Mouse (Mus musculus) kidney, adult 18-20 months (tissue): ENCODE results near the gene Hipk1.
"Not testable (repeated sequence)": the region's sequence is repeated elsewhere in the genome, so short reads cannot be mapped to it uniquely, and the experiment has no call there.

Source experiments
- DNase-seq: peaks from one replicate; pipeline ENCODE4 v3.0.0; 2021

Hipk1 gene

GRCm38 (mm10) chr3:103791230-103792110 lies at the start of gene Hipk1:
Gene Hipk1 (minus strand): TSS chr3:103791563.
- DNase-seq = peak; percentile 94

- not testable (repeated sequence) for DNase-seq
Observed at GRCm38 (mm10) chr3:103840946-103841345, 49.6 kb upstream of the Hipk1 start.

- not testable (repeated sequence) for DNase-seq
Observed at GRCm38 (mm10) chr3:103840195-103840594, 48.8 kb upstream of the Hipk1 start.

GRCm38 (mm10) chr3:103839711-103840110 lies 48.3 kb upstream of the Hipk1 start:
- DNase-seq = peak; percentile 22

- no peak for DNase-seq
Observed at GRCm38 (mm10) chr3:103836453-103836852, 45.1 kb upstream of the Hipk1 start.

GRCm38 (mm10) chr3:103835951-103836310 lies 44.6 kb upstream of the Hipk1 start:
- no peak for DNase-seq

- DNase-seq = no peak
Observed at GRCm38 (mm10) chr3:103835272-103835950, 44.0 kb upstream of the Hipk1 start.

- DNase-seq = no peak
Observed at GRCm38 (mm10) chr3:103834001-103834400, 42.6 kb upstream of the Hipk1 start.

- no peak for DNase-seq
Observed at GRCm38 (mm10) chr3:103832426-103832825, 41.1 kb upstream of the Hipk1 start, which contains the start of gene Bcl2l15. Gene Bcl2l15 (plus strand): TSS chr3:103832601.

- DNase-seq = no peak
Observed at GRCm38 (mm10) chr3:103831146-103831545, 39.8 kb upstream of the Hipk1 start.

GRCm38 (mm10) chr3:103830681-103831080 lies 39.3 kb upstream of the Hipk1 start:
- not testable (repeated sequence) for DNase-seq

- DNase-seq = no peak
Observed at GRCm38 (mm10) chr3:103829036-103829435, 37.7 kb upstream of the Hipk1 start.

- DNase-seq = no peak
Observed at GRCm38 (mm10) chr3:103827548-103827947, 36.2 kb upstream of the Hipk1 start.

GRCm38 (mm10) chr3:103810967-103811366 lies 19.6 kb upstream of the Hipk1 start:
- no peak for DNase-seq

- DNase-seq = no peak
Observed at GRCm38 (mm10) chr3:103809799-103810150, 18.4 kb upstream of the Hipk1 start.

GRCm38 (mm10) chr3:103808891-103809798 lies 17.8 kb upstream of the Hipk1 start, which contains the start of the genes Dclre1b, Ap4b1 and Gm43064:
Gene Dclre1b (minus strand): TSS chr3:103809444.
Gene Ap4b1 (plus strand): TSS chr3:103809520.
Gene Gm43064 (plus strand): TSS chr3:103809573.
- DNase-seq = peak; percentile 90

GRCm38 (mm10) chr3:103805671-103806070 lies 14.3 kb upstream of the Hipk1 start:
- DNase-seq = no peak

- peak; percentile 58 for DNase-seq
Observed at GRCm38 (mm10) chr3:103802861-103803260, 11.5 kb upstream of the Hipk1 start.

GRCm38 (mm10) chr3:103801631-103802531 lies 10.5 kb upstream of the Hipk1 start:
- peak; percentile 87 for DNase-seq

- DNase-seq = no peak
Observed at GRCm38 (mm10) chr3:103799507-103799906, 8.1 kb upstream of the Hipk1 start.

- DNase-seq = no peak
Observed at GRCm38 (mm10) chr3:103796389-103796788, 5.0 kb upstream of the Hipk1 start.

GRCm38 (mm10) chr3:103792566-103792965 lies 1.2 kb upstream of the Hipk1 start:
- DNase-seq = no peak
